Mouse (Mus musculus) heart, postnatal 0 days (tissue): ENCODE measurements around the gene Wdr38.

Experiments
- CTCF ChIP-seq: IDR thresholded peaks from 2 replicates; pipeline ENCODE4 v1.5.1; 2016; ENCODE audit warnings: antibody characterized with exemption, control low read depth, low read depth
- EP300 ChIP-seq: IDR thresholded peaks from 2 replicates; pipeline ENCODE4 v1.6.1; 2016; ENCODE audit warnings: antibody characterized with exemption, low read depth

- no peak for TF ChIP-seq CTCF
- TF ChIP-seq EP300 = no peak
These were observed 23.6 kb upstream of the Wdr38 start for GRCm38 (mm10) chr2:38973701-38974100.
